Mouse (Mus musculus) skeletal muscle tissue, adult 2 months (tissue): ENCODE data around the gene Rad9b.

Experiments
- DNase-seq: peaks from one replicate; pipeline ENCODE4 v3.0.0-alpha.2; 2012; ENCODE audit warnings: low read depth, low spot score

The Rad9b gene

DNA sequence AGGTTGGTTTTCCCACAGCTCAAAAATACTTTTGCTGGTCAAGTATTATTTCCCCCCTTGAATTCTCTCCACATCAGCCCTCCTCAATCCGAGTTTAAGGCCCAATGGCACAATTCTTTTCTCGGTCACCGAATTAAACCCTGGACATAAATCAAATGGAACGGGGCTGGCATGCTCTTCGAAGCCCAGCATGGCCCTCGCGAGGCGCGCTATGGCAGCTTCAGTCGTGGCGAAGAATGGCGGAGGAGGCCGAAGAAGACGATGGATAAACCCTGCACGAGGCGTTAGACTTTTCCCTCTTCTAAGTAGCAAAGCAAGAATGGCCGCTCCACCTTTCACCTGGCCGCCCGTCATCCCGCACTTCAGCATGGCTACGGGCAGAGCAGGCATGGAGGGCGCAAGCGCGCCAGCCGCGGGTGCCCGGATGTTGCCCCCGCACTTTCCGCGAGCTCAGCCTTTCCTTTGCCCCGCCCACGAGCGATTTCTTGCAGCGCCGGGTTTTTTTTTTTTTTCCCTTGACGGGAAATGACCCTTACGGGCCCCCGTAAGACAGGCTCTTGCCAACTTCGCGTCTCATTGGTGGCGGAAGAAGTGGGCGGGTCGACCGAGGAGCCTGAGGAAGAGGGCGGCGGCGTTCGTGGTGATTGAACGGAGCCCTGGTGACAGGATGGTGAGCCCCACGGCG, at the start of gene Rad9b, which contains the start of gene Vps29:
TSS of gene Rad9b (minus strand) at position 427 of the 685 bp plus-strand sequence.
TSS of gene Vps29 (plus strand) at position 563 of the 685 bp plus-strand sequence.
- peak; percentile 99 for DNase-seq

DNA sequence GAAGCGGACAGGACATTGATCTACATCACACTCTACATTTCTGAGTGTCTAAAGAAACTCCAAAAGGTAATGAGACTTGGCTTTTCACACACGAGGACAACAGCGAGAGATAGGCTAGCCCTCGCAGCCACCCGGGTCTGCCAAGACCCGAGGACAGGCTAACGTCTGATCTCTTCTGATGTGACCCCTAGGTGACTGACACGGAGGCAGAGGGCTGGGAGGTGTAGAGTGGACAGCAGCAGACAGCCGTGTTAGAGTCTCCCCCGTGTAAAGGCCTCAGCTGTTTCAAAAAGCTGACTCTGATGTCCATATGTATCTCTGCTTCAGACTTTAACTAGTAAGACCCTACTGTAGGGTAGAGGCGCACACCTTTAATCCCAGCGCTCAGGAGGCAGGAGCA, 49.3 kb upstream of the Rad9b start:
- DNase-seq, result no peak

DNA sequence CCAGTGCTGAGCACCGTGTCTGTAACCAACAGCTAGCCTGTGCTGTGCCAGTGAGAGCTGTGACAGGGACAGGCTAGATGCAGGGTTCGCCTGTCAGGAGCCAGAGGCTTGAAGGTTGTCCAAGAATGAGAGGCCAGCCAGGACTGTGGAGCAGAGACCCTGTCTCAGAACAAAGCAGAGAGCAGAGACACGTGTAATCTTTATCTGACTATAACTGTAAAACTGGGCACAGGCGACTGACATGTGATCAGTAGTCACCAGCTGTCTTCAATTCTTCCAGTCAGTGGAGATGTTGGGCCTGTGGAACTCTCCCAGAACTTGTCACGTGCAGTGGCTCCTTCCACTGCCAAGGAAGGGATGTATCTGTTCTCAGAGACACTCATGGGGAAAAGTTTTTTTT, 48.7 kb upstream of the Rad9b start:
- peak; percentile 58 for DNase-seq

DNA sequence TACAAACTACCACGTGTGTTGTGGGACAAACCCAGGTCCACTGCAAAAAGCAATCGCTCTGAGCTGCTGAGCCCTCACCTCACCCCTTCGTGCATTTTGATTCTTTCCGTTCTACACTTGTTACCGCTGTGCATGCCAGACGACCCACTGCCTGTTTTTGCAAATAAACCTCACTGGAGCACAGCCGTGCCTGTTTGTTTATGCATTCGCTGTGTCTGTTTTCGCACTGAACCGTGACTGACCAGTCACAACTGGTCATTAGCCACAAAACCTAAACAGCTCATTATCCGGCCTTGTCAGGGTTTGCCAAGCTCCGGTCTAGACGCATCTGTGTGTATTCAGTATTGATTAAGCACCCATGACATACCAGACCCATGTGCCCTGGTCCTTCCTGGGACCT, 48.1 kb upstream of the Rad9b start:
- no peak for DNase-seq

DNA sequence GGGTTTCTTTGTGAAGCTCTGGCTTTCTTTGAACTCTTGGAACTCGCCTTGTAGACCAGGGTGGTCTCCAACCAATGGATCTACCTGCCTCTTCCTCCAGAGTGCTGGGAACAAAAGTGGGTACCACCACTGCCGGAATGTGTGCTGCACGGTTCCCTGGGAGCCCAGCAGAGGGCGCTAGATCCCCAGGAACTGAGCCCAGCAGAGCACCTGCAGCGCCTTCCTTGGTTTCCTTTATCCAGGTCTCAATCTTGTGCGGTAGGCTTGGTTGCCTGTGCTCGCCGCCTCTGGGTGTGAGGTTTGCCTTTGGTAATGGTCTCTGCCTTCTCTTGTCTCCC, 47.2 kb upstream of the Rad9b start:
- DNase-seq, result peak; percentile 36

DNA sequence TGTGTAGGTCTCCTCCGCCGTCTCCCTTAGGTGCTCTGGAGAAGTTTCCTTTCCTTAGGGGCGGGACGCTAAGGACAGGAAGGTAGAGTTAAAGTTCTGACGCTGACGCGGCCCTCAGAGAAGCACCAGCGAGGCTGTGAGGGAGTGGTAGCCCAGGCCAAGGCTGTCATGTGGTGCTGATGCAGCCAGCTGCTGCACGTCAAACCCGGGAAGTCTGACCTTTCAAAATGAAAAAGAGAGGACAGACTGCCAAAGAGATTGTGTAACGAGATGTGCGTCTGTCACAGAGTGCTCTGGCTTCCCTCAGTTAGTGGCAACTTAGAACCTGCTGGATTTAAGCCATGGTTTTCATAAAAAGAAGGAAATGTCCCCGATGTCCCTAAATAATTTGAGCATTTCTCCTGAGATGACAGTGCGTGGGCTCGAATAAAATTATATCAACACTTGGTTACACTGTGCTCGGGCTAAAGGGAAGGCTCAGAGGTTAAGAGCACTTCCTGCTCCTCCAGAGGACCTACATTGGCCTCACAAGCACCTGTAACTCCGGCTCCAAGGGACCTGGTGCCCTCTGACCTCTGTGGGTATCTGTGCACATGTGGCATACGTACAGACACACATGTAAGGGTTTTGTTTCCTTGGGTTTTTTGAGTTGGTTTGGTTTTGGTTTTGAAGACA, 46.7 kb upstream of the Rad9b start:
- peak; percentile 87 for DNase-seq

DNA sequence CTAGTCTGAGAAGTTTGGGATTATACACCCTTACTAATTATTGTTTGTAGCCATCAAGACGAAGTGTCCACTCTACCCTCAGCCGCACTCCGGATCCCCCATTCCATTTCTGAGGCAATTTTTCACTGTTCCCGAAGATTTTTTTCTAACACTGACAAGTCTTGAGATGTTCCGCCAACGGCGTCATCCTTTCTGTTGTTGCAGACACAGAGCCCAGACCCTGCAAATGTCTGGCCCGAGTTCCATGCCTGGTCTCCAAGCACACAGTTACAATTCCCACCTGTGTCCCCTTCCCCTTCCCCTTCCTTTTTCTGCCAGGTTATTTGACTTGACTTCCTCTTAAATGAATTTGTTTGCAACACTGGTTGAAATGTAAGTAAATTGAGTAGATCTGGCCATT, 45.8 kb upstream of the Rad9b start:
- DNase-seq, result no peak

DNA sequence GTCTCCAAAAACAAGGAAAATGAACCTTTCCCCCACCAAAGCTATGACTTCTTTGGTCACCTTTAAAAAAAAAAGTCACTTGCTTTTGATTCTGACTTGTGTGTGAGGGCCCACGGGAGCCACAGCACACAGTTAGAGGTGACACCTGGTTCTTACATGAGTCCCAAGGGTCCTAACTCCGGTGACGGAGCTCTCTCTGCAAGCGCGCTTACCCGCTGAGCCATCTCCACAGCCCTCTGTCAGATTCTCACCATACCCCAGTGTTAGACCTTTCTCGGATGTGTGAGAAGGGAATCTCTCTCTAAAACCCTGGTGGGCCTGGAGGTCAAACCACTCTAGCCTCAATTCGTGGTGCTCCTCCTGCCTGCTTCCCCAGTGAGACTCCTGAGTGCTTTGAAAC, 43.5 kb upstream of the Rad9b start:
- DNase-seq, result no peak

DNA sequence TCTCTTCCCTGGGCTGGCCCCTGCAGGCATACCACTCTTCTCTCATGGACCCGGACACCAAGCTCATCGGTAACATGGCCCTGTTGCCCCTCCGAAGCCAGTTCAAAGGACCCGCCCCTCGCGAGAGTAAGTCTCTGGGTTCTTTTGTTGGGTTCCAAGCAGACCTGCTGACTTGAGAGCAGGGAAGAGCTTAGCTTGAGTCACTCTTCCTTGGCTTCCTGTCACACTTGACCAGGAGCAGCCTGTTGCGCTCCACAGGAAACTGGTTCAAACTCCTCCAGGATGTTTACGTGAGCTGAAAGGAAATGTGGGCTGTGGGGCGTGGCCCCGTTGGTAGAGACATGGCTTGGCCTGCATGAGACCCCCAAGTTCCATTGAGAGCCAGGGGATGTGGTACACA, 42.8 kb upstream of the Rad9b start:
- peak; percentile 37 for DNase-seq

DNA sequence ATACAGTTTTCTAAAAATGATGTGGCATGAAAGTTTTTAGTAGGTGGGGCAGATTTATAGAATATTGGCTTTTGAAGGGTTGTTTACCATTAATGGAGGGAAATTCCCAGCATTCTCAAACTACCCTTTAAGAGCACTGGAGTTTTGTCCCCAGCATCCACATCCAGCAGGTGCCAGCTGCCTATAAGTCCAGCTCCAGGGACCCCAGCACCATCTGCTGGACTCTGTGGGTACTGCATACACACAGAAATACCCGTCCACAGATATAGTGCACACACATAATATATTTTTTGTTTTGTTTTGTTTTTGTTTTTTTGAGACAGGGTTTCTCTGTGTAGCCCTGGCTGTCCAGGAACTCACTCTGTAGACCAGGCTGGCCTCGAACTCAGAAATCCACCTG, 39.9 kb upstream of the Rad9b start:
- DNase-seq, result peak; percentile 46

DNA sequence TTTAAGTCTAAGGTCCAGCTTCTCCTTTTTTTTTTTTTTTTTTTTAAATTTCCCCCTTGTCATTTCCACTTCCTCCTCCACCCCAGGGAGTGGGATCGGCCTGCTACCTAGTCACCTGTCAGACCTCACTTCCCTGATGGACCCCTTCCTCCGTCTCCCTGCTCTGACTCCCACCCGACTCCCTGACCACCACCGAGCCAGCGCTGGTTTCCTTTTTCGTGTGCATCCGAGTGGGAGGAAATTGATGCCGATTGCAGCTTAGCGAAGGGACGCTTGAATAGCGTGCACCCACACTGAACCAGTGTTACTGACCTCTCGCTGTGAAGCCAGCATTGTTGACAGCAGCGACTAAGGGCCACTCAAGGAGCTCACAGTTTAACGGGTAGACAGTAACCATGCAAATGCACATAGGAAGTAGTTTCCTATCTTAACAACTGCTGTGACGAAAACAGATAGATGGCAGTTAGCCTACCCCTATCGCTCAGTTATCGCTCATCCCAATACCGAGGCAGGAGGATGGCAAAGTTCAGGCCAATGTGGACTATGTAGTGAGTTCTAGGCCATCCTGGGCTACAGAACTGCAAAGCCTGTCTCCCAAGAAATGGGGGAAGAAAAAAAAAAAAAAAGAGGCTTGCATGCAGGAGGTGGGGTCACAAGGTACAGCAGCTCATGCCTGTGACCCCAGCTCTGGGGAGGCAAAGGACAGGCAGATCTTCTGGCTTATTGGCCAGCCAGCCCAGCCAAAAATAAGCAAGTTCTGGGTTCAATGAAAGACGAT, 38.4 kb upstream of the Rad9b start:
- DNase-seq, result no peak

DNA sequence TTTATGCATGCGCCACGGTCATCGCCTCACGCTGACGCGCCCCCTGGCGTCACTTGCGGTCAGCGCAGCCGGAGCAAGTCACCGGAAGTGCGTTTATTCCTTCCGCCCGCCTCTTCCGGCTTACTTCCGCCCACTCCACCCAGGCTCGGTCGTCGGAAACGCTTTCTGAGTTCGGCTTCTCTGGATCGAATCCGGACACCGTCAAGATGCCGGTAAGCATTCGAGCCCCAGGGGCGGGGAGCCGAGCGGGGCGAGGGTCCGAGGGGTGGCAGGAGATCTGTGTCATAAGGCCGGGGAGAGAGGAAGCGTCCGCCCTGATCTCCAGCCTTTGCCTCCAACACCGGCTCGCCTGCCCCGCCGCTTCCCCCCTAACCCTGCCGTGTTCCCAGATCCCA, 37.8 kb upstream of the Rad9b start, which contains the start of gene Arpc3:
TSS of gene Arpc3 (plus strand) at position 93 of the 395 bp plus-strand sequence.
- peak; percentile 89 for DNase-seq

DNA sequence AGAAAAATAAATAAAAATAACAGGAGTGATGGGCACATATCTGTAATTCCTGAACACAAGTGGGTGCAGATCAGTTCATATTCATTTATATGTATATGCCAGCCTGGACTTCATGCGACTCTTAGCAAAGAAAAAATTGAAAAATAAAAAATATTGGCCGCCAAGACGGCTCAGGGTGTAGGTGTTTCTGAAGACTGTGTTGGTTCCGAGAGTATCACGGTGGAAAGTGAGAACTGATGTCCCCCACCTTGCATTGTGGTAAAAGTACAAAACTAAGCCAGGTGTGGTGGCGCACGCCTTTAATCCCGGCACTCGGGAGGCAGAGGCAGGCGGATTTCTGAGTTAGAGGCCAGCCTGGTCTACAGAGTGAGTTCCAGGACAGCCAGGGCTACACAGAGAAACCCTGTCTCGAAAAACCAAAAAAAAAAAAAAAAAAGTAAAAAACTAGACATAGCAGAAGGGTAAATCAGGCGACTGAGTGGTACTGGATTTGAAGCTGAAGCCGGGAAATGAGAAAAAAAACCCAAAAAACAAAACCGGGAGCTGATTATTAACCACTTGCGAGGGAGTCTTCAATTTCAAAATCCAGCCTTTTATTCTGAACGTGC, 37.2 kb upstream of the Rad9b start:
- no peak for DNase-seq

DNA sequence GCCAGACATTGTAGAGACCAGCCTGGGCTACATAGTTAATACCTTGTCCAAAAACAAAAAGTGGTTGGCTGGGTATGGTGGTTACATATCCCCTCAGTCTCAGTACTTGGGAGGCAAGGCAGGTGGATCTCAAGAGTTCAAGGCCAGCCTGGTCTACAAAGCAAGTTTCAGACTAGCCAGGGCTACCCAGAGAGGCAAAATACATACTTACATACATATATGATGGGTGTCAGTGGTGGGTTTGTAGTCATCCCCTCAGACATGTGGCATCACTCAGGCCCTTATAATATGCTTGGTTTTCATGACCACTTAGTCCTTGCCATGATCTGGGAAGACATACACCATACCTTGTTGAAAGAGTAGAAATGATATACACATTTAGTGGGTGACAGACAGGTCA, 36.6 kb upstream of the Rad9b start:
- no peak for DNase-seq

DNA sequence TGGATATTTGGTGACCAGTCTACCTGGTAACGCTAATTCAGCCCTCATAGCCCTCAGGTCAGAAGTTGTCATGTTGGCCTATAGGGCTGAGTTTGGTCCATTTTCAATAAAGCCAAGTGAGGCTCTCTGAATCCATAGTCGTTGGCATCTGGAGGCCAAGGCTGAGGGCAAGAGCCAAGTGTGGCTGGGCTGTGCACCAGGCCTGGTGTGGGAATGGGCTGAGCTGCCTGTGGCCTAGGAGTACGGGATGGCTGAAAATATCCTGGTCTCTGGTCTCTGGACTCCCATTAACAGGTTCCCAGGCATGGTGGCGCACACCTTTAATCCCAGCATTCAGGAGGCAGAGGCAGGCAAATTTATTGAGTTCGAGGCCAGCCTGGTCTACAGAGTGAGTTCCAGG, 36.0 kb upstream of the Rad9b start:
- no peak for DNase-seq

DNA sequence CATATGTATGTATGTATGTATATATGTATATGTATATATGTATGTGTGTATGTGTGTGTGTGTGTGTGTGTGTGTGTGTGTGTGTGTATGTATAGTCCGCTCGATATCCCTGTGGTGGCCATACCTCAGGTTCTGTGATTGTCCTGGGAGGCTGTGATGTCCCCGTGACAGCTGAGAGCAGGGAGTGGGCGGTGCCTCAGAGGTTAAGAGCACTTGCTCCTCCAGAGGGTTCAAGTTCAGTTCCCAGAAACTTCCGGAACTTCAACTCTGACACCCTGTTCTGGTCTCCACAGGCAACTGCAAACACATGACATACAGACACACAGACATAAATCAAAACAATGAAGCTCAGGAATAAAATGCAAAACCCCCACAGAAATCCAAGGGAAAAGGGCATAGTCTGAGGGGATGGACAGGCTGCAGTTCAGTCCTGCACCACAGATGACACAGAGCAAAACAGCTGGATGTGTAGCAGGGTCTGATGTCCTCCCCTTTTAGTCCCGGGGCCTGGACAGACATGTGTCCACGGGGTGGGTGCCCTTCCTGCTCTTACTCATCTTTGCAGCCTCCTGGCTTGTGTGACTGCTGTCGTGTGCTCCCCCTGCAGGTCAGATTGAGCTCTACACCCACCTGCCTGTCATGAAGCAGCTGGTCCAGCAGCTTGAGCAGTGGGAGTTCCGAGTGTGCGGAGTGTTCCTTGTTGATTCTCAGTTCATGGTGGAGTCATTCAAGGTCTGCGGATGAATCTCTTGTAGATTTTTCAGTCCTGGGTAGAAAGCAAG, 25.5 kb upstream of the Rad9b start:
- peak; percentile 60 for DNase-seq

DNA sequence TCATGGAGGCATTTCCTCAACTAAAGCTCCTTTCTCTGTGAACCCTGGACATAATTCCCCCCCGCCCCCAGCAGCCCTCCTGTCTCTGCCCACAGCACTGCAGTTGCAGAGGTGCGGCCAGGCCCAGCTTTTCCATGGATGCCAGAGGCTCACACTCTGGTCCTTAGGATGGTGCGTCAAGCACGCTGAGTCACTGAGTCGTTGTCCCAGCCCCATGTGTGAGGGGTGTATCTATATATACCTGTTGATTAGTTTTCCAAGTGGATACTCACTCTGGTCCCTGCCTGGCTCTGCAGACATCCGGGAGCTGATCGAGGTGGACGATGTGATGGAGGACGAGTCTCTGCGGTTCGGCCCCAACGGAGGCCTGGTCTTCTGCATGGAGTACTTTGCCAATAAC, 24.1 kb upstream of the Rad9b start:
- no peak for DNase-seq

DNA sequence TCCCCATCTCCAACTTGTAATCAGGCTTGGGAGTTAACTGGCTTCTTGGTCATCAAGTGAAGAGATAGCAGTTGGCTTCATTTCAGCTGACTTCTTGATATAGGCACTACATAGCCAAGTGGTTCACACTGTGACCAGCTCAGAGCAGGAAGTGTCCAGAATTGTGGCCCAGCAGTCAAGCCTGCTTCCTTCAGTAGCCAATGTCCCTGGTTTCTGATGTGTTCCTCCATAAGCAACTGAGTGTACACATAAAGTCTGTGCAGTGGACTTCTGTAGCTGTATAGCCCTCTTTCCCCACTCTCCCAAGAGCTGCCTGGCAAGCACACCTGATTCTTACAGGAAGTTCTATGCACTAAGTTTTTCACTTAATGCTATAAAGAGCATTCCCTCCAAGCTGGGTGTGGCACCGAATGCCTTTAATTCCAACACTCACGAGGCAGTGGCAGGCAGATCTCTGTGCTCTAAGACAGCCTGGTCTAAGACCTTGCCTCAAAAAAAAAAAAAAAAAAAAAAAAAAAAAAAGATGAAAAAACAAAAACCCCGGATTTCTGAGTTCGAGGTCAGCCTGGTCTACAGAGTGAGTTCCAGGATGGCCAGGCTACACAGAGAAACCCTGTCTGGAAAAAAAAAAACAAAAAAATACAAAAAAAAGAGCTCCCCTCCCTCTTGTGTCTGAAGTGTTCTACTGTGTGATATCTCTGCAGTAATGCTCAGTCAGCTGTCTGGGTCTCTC, 23.2 kb upstream of the Rad9b start:
- DNase-seq, result no peak

DNA sequence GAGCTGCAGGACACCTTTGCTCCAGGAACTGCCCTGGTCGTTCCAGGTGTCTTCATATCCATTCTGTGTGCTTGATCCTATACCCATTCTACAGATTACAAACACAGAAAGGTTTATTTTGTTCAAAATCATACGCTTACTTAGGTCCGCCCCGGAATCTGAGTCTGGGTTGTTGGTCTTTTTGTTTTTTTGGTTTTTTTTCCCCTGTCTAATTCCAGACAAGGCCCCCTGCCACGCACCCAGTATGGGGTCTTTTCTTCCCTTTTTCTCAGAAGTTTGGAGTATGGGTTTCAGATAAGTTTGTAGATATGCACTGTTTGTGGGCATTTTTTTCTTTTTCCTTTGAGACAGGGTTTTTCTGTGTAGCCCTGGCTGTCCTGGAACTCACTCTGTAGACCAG, 18.8 kb upstream of the Rad9b start:
- DNase-seq, result no peak

DNA sequence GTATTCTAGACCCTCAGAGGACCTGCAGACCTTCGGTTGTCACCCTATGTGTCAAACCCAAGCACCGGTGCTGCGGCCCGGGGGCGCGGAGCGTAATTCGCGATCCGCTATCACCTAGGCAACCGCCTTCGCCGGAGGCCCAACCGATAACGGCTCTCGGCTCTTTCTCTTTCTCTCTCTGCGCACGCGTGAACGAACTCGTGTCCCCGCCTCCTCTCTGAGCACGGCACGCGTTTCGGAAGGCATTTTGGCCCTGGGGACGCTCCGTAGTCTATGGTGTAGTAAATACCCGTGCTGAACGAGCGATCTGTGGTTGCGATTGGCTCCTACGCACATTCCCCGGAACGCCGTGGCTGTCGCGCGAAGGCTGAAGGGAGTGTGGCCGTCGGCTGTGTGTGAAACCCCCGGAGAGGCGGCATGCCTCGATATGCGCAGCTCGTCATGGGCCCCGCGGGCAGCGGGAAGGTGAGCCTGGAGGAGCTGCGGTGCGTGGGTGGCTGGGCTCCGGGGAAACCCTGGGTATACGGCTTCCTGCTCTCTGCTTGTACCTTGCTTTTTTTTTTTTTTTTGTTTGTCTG, 18.2 kb upstream of the Rad9b start, which contains the start of gene Fam216a:
TSS of gene Fam216a (minus strand) at position 173 of the 578 bp plus-strand sequence.
- DNase-seq, result peak; percentile 98
